8 mouse cellular contexts compared by ENCODE assay signal in the genomic region with DNA sequence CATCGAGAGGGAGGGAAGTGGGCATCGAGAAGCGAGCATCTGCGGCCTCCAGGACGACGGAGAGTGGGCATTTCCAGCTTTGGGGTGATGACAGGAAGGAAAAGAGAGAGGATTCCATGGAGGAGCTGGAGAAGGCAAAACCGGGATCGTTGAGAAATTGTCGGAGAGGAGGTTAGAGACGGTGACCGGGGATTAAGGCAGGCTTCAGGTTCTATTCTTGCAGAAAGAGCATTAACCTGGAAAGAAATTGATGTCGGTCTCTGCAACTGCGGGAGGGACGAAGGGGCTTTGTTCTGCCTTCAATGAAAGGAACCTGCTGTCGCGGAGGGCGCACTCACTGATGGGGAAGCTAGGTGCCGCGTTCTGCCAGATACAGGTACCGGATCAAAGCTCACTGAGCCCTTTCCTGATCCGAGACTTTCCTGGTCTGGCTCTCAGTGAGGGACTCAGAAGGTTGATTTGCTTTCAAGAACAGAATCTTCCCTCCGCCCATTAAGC. TPM values are rescaled to one million over a fixed set of nuclear protein-coding genes. Genes with fewer than 3 reads are reported as not detected.
DNase-seq lines count a peak whose midpoint lies in the region; ATAC-seq lines count a peak whose summit lies in the region.

No protein-coding gene starts in this region.

- H3K9me3 ChIP-seq in heart, embryonic 12.5 days (replicated peaks), result 0 out of 2 replicates have a peak, but pooled peaks cover 6% of the 10 kb centered on the region
- no peaks in the 10 kb centered on the region for H3K9me3 ChIP-seq in embryonic facial prominence, embryonic 10.5 days
- no peaks in the 10 kb centered on the region for H3K9me3 ChIP-seq in limb, embryonic 13.5 days

- peaks cover 14% of the 10 kb centered on the region for H3K4me1 ChIP-seq in heart, embryonic 12.5 days (replicated peaks)
- H3K4me1 ChIP-seq in embryonic facial prominence, embryonic 10.5 days, result peaks cover 26% of the 10 kb centered on the region
- H3K4me1 ChIP-seq in limb, embryonic 13.5 days, result peaks cover 19% of the 10 kb centered on the region

- no peaks in the 10 kb centered on the region for H3K36me3 ChIP-seq in heart, embryonic 12.5 days
- no peaks in the 10 kb centered on the region for H3K36me3 ChIP-seq in embryonic facial prominence, embryonic 10.5 days (replicated peaks)
- no peaks in the 10 kb centered on the region for H3K36me3 ChIP-seq in limb, embryonic 13.5 days

- no peak for ATAC-seq in heart, embryonic 12.5 days (ENCODE audit: insufficient number of reproducible peaks, low FRiP score)
- ATAC-seq in limb, embryonic 13.5 days (ENCODE audit: low FRiP score, low read depth), result no peak

- H3K9ac ChIP-seq in heart, embryonic 12.5 days, result peak overlapping the region; percentile 56
- H3K9ac ChIP-seq in limb, embryonic 13.5 days, result peak overlapping the region; percentile 66

- H3K4me2 ChIP-seq in heart, embryonic 12.5 days, result peak overlapping the region; percentile 96
- H3K4me2 ChIP-seq in limb, embryonic 13.5 days (replicated peaks), result peak overlapping the region; percentile 97

- WGBS in heart, embryonic 12.5 days, result under 1% methylated on average over 22 of the region's 22 CpGs
- WGBS in embryonic facial prominence, embryonic 10.5 days, result under 1% methylated on average over 22 of the region's 22 CpGs
- WGBS in limb, embryonic 13.5 days, result under 1% methylated on average over 22 of the region's 22 CpGs

- peak overlapping the region; percentile 52 for H3K4me3 ChIP-seq in heart, embryonic 12.5 days
- H3K4me3 ChIP-seq in embryonic facial prominence, embryonic 10.5 days, result peak overlapping the region; percentile 64
- peak overlapping the region; percentile 53 for H3K4me3 ChIP-seq in limb, embryonic 13.5 days

- H3K27ac ChIP-seq in heart, embryonic 12.5 days (ENCODE audit: poor library complexity, severe bottlenecking), result no peak overlapping the region
- no peak overlapping the region; the same call in 1 of the 2 replicates for H3K27ac ChIP-seq in embryonic facial prominence, embryonic 10.5 days (replicated peaks)
- H3K27ac ChIP-seq in limb, embryonic 13.5 days, result no peak overlapping the region

- DNase-seq in heart, postnatal 4 days, result no peak
- peak; percentile 6 for DNase-seq in CD4-positive helper T cell, adult 2 months (ENCODE audit: low read depth, low spot score)
- peak; percentile 40 for DNase-seq in embryonic facial prominence, embryonic 10.5 days (ENCODE audit: low spot score)
- DNase-seq in retina, postnatal 1 day, result peak; percentile 27
- no peak for DNase-seq in layer of hippocampus, postnatal 36 days
- no peak for DNase-seq in left cerebral cortex, adult 9 months (ENCODE audit: low spot score in 2 of 2)

- H3K27me3 ChIP-seq in heart, embryonic 12.5 days (replicated peaks), result peaks cover 45% of the 10 kb centered on the region
- H3K27me3 ChIP-seq in embryonic facial prominence, embryonic 10.5 days (replicated peaks; ENCODE audit: low read depth, poor library complexity, severe bottlenecking), result peaks cover 44% of the 10 kb centered on the region
- H3K27me3 ChIP-seq in limb, embryonic 13.5 days, result peaks cover 46% of the 10 kb centered on the region

RNA-seq across cellular contexts. Expression of a gene that starts 0.7 kb away (rescaled TPM):
- 0.15 and 0.44 TPM in 2 replicates for polyA plus RNA-seq in heart, embryonic 12.5 days (2016; fragmentation: Nextera tagmentation; extraction: Ambion mirVana)
- total RNA-seq in heart, postnatal 4 days (2021), result not detected
- 2.9 and 3.5 TPM in 2 replicates for polyA plus RNA-seq in embryonic facial prominence, embryonic 10.5 days (2016; fragmentation: Nextera tagmentation; extraction: Ambion mirVana)
- 1.4 and 1.6 TPM in 2 replicates for polyA plus RNA-seq in limb, embryonic 13.5 days (2015; fragmentation: Nextera tagmentation; extraction: Ambion mirVana)
- total RNA-seq in layer of hippocampus, postnatal 36 days (2021), result 1 to 10 TPM; 2.9 to 3.3 TPM

RNA-seq across cellular contexts. Expression of a gene that starts 41.2 kb away (rescaled TPM):
- 93.7 and 100 TPM in 2 replicates for polyA plus RNA-seq in heart, embryonic 12.5 days (2016; fragmentation: Nextera tagmentation; extraction: Ambion mirVana)
- total RNA-seq in heart, postnatal 4 days (2021), result 10 to 100 TPM; 57.5 to 60.4 TPM
- 90.8 and 93.5 TPM in 2 replicates for polyA plus RNA-seq in embryonic facial prominence, embryonic 10.5 days (2016; fragmentation: Nextera tagmentation; extraction: Ambion mirVana)
- polyA plus RNA-seq in limb, embryonic 13.5 days (2015; fragmentation: Nextera tagmentation; extraction: Ambion mirVana), result 103 and 104 TPM in 2 replicates
- total RNA-seq in layer of hippocampus, postnatal 36 days (2021), result 100 to 1,000 TPM; 160 to 192 TPM

RNA-seq across cellular contexts. Expression of a gene that starts 41.8 kb away (rescaled TPM):
- 16.8 and 17.4 TPM in 2 replicates for polyA plus RNA-seq in heart, embryonic 12.5 days (2016; fragmentation: Nextera tagmentation; extraction: Ambion mirVana)
- total RNA-seq in heart, postnatal 4 days (2021), result 1 to 10 TPM; 3.8 to 4.4 TPM
- 32.7 and 33.4 TPM in 2 replicates for polyA plus RNA-seq in embryonic facial prominence, embryonic 10.5 days (2016; fragmentation: Nextera tagmentation; extraction: Ambion mirVana)
- polyA plus RNA-seq in limb, embryonic 13.5 days (2015; fragmentation: Nextera tagmentation; extraction: Ambion mirVana), result 36.0 and 37.0 TPM in 2 replicates
- 10 to 100 TPM; 11.2 to 11.7 TPM for total RNA-seq in layer of hippocampus, postnatal 36 days (2021)

Comparison
In these comparisons a context has a peak if more than half of its experiments do, and no peak if none do; other contexts are left out.
1. DNase-seq: peak in CD4-positive helper T cell, adult 2 months (single experiment), embryonic facial prominence, embryonic 10.5 days (single experiment) and retina, postnatal 1 day (single experiment); none in heart, postnatal 4 days (single experiment), layer of hippocampus, postnatal 36 days (0 of 2) and left cerebral cortex, adult 9 months (0 of 2).
2. Peak in every context shown above with its lines, with median percentiles within 50 percentile points of each other: H3K4me3 ChIP-seq.